Mouse (Mus musculus): ENCODE data around the gene 1700122O11Rik. TPM values are rescaled to one million over a fixed set of nuclear protein-coding genes. Genes with fewer than 3 reads are reported as not detected.

Gene 1700122O11Rik
- polyA plus RNA-seq, 1 experiment: not detected

DNA sequence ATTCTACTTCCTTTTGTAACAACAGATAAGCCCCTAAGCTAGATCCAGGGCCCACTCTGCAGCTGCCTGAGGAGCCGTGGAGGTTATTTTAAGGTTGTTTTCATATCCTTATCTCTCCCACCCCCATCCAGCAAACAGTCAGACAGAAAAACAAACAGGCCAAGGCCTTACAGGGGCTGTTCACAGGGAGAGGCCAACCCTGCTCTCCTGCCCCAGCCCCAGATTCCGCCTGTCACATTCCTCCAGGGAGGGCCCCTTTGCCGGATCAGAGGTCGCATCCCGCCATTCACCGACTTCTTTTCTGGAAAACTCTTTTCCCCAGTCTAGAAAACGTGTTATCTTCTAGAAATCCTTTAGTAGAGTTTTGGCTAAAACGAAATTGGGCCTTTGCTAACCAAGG, 33.0 kb downstream of the 1700122O11Rik start:
- no peaks in the 10 kb centered on the region for H3K4me1 ChIP-seq (ENCODE audit: control insufficient read depth, insufficient read depth, low read length)
- no peak overlapping the region for H3K27ac ChIP-seq (ENCODE audit: insufficient read depth, low read depth, low read length)
- TF ChIP-seq CTCF (IDR thresholded peaks at IDR 0.05; ENCODE audit: low read depth, low read length) (no peak), POLR2A (IDR thresholded peaks at IDR 0.05; ENCODE audit: borderline replicate concordance, low read depth, low read length) (no peak)
- H3K4me3 ChIP-seq (ENCODE audit: insufficient read depth, low read length): no peak overlapping the region

DNA sequence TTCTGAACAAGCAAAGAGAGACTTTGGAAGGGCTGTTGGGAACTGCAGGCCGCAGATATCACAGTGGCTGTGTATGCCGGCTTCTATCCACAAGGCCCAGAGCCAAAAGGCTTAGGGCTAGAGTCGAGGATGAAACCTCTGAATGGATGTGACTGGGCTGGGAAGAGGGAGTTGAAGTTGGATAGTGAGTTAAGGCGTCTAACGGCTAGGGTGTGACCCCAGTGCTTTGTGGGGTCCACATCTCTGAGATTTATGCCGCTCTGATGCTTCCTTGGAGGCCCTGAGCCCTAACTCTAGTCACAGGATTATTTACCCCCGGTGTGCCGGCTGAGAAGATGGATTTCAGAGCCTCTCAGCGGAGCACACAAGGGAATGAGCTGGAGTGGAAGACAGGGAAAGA, 33.5 kb downstream of the 1700122O11Rik start:
- no peak for TF ChIP-seq POLR2A (IDR thresholded peaks at IDR 0.05; ENCODE audit: borderline replicate concordance, low read depth, low read length)
- no peak for TF ChIP-seq CTCF (IDR thresholded peaks at IDR 0.05; ENCODE audit: low read depth, low read length)
- Histone ChIP-seq H3K4me3 (ENCODE audit: insufficient read depth, low read length) (no peak overlapping the region), H3K27ac (ENCODE audit: insufficient read depth, low read depth, low read length) (no peak overlapping the region), H3K4me1 (ENCODE audit: control insufficient read depth, insufficient read depth, low read length) (no peaks in the 10 kb centered on the region)

DNA sequence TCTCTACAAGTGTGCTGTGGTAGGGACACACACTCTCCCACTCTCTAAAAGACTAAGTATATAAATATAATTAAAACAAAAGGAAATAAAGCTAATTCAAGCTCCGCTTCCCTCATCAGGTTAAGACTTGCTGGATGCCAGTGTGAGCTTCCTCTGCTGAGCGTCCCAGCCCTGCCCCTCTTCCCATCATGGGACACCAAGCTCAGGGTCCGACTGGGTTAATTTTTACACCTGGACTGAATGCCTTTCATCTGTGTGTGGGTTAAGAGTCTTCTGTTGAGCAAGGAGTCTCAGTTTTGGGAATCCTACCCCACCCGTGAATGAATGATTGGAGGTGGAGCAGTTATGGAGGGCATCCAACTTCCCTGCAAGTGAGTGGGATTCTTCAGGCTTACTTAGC, 35.6 kb downstream of the 1700122O11Rik start:
- TF ChIP-seq CTCF (IDR thresholded peaks at IDR 0.05; ENCODE audit: low read depth, low read length): no peak
- no peaks in the 10 kb centered on the region for H3K4me1 ChIP-seq (ENCODE audit: control insufficient read depth, insufficient read depth, low read length)
- no peak overlapping the region for H3K4me3 ChIP-seq (ENCODE audit: insufficient read depth, low read length)
- H3K27ac ChIP-seq (ENCODE audit: insufficient read depth, low read depth, low read length): no peak overlapping the region

DNA sequence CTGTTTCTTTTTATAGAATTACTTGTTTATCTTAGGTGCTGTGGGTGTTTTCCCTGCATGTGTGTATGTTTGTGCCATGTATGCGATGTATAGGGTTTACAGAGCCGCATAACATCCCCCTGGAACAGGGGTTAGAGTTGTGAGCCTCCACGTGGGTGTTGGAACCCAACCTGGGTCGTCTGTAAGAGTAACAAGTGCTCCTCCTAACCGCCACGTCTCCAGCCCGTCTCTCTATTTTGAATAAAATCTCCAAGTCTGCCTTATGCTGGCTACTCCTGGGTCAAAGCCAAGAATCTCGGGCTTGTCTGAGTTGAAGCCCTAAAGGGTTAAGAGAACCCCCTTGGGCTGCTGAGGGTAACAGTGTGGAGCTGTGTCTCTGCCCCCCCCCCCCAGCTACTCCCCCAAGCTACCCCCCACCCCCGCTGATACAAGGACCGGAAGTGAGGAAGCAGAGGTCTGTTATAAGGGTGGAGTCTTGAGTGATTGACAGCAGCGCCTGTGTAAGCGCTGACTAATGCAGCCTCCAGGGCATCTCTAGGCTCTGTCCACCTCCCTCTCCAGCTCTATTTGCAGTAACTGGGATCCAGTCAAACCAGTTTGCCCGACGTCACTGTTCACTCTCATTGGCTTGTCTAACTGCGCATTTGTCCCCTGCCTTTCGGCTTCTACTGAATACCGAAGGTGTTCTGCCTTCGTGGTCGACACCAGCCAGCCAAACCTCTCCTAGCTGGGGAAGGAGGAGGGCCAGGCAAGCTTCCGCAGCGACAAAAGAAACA, 36.3 kb downstream of the 1700122O11Rik start:
- H3K4me3 ChIP-seq (ENCODE audit: insufficient read depth, low read length): peak overlapping the region; percentile 46
- TF ChIP-seq POLR2A (IDR thresholded peaks at IDR 0.05; ENCODE audit: borderline replicate concordance, low read depth, low read length) (no peak), CTCF (IDR thresholded peaks at IDR 0.05; ENCODE audit: low read depth, low read length) (no peak)
- no peaks in the 10 kb centered on the region for H3K4me1 ChIP-seq (ENCODE audit: control insufficient read depth, insufficient read depth, low read length)
- H3K27ac ChIP-seq (ENCODE audit: insufficient read depth, low read depth, low read length): no peak overlapping the region

DNA sequence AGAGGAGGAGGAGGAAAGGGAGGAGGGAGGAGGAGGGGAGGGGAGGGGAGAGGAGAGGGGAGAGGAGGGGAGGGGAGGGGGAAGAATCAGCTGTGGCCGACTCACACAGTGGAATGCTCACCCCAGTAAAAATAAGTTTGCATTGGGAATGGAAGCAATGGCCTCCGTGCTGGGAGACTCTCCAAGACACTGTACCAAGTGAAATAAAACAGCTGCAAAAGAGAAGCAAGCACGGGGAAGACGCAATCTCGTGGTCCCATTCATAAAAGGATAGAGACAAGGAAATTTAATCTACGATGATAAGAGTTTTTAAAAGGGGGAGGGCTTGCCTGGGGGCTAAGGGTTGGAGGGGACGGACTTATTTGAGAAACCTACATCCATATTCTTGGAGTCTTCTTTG, 36.9 kb downstream of the 1700122O11Rik start:
- Histone ChIP-seq H3K4me1 (ENCODE audit: control insufficient read depth, insufficient read depth, low read length) (no peaks in the 10 kb centered on the region), H3K4me3 (ENCODE audit: insufficient read depth, low read length) (no peak overlapping the region), H3K27ac (ENCODE audit: insufficient read depth, low read depth, low read length) (no peak overlapping the region)
- TF ChIP-seq CTCF (IDR thresholded peaks at IDR 0.05; ENCODE audit: low read depth, low read length) (no peak), POLR2A (IDR thresholded peaks at IDR 0.05; ENCODE audit: borderline replicate concordance, low read depth, low read length) (no peak)

DNA sequence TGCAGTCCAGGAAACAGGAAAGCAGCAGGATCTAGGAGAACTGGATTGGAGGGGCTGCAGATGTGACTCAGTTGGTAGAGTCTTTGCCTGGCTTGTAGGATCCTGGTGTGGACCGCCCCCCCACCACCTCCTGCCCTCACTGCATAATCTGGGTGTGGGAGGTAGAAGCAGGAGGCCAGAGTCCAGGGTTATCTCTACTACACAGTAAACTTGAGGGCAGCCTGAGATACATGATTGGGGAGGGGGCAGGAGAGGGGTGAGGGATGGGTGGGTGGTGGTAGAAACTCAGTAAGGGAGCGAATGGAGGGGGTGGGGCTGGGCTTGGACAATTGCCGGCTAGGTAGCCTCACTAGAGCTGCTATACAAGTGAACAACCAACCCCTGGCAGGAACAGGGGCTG, 38.3 kb downstream of the 1700122O11Rik start:
- Histone ChIP-seq H3K4me1 (ENCODE audit: control insufficient read depth, insufficient read depth, low read length) (no peaks in the 10 kb centered on the region), H3K4me3 (ENCODE audit: insufficient read depth, low read length) (no peak overlapping the region), H3K27ac (ENCODE audit: insufficient read depth, low read depth, low read length) (no peak overlapping the region)
- no peak for TF ChIP-seq POLR2A (IDR thresholded peaks at IDR 0.05; ENCODE audit: borderline replicate concordance, low read depth, low read length)

DNA sequence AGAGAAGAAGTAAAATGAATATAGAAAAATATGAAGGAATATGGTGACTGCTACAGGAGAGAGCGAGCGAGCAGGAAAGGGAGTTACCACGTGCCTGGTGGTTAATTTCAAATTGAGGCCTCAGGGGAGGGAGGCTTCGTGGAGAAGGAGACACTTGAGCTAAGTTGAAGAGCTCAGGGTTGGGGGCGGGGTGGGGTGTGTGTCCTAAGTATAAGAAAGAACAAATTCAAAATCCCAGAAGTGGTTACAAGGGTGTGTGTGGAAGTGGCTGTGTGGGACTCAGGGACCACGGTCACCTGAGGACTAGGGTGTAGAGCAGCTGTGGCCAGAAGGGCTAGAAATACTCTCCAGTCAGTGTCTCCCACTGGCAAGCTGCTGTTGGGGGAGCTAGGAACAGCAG, 38.7 kb downstream of the 1700122O11Rik start:
- no peak overlapping the region for H3K27ac ChIP-seq (ENCODE audit: insufficient read depth, low read depth, low read length)
- H3K4me1 ChIP-seq (ENCODE audit: control insufficient read depth, insufficient read depth, low read length): no peaks in the 10 kb centered on the region
- no peak overlapping the region for H3K4me3 ChIP-seq (ENCODE audit: insufficient read depth, low read length)
- no peak for TF ChIP-seq POLR2A (IDR thresholded peaks at IDR 0.05; ENCODE audit: borderline replicate concordance, low read depth, low read length)
- TF ChIP-seq CTCF (IDR thresholded peaks at IDR 0.05; ENCODE audit: low read depth, low read length): no peak

DNA sequence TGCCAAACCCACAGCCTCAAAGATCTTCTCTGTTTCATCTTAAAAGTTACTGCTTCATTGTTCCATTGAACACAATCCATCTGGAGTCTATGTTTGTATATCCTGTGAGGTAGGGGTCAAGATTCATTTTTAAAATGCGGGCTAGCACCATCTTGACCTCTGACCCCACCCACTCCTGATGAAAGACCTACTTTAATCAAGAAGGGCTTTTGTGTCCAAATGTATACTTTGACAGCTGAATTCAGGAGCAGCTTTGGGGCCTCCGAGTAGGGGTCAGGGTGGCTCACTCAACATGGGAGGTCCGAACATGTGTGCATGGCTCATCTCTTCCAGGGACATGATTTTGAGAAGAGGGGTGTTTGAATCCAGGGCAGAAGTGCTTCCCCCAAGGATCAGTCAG, 40.3 kb downstream of the 1700122O11Rik start:
- Histone ChIP-seq H3K27ac (ENCODE audit: insufficient read depth, low read depth, low read length) (no peak overlapping the region), H3K4me3 (ENCODE audit: insufficient read depth, low read length) (no peak overlapping the region), H3K4me1 (ENCODE audit: control insufficient read depth, insufficient read depth, low read length) (no peaks in the 10 kb centered on the region)
- TF ChIP-seq POLR2A (IDR thresholded peaks at IDR 0.05; ENCODE audit: borderline replicate concordance, low read depth, low read length) (no peak), CTCF (IDR thresholded peaks at IDR 0.05; ENCODE audit: low read depth, low read length) (no peak)

DNA sequence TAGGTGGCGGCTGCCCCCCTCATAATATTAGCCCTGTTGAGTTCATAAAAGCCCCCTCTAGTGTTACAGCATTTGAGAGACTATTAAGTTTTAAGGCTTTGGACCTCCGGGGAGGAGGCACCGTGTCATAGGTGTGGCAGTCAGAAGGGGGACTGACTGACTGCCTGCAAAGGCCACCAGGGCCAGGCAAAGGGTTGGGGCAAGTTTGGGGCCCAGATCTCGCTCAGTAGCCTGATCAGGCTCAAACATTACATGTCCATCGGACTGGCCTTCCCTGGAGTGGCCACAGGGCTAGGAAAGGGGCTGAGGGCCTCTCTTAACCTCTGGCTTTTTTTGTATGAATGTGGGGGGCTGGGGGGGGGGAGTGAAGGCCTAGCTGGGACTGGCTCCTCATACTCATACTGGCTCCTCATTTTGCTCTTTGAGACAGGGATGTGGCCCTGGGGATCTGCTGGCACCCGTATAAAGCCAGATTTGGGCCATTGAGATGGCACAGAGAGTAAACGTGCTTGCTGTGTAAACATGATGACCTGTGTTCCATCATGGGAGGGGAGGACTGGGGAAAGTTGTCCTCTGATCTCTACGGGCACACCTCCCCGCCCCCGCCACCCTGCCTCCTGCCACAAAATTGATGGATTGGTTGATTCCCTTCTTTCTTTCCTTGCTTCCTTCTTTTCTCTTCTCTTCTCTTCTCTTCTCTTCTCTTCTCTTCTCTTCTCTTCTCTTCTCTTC, 47.5 kb downstream of the 1700122O11Rik start:
- Histone ChIP-seq H3K27ac (ENCODE audit: insufficient read depth, low read depth, low read length) (no peak overlapping the region), H3K4me3 (ENCODE audit: insufficient read depth, low read length) (no peak overlapping the region), H3K4me1 (ENCODE audit: control insufficient read depth, insufficient read depth, low read length) (no peaks in the 10 kb centered on the region)
- TF ChIP-seq POLR2A (IDR thresholded peaks at IDR 0.05; ENCODE audit: borderline replicate concordance, low read depth, low read length): no peak
- TF ChIP-seq CTCF (IDR thresholded peaks at IDR 0.05; ENCODE audit: low read depth, low read length): no peak

DNA sequence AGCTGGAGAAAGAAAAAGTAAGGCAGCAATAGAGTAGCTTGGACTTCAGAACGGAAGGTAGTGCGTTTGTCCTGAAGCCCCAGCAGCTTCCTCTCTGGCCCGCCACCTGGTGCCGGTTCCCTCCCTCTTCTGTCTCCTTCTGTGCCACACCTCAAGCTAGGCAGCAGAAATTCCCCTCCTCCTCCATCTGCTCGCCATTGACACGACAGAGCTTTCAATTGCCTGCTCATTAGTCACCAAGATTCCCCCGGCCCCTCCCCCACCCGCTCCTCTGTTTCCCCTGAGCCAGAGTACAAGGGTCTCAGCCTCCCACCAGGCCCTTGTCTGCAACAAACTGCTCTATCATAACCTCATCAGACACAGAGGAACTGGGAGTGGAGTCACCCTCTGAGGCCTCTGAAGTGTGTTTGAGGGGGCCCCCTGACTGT, 48.1 kb downstream of the 1700122O11Rik start:
- TF ChIP-seq POLR2A (IDR thresholded peaks at IDR 0.05; ENCODE audit: borderline replicate concordance, low read depth, low read length) (no peak), CTCF (IDR thresholded peaks at IDR 0.05; ENCODE audit: low read depth, low read length) (no peak)
- H3K4me1 ChIP-seq (ENCODE audit: control insufficient read depth, insufficient read depth, low read length): no peaks in the 10 kb centered on the region
- H3K27ac ChIP-seq (ENCODE audit: insufficient read depth, low read depth, low read length): no peak overlapping the region
- H3K4me3 ChIP-seq (ENCODE audit: insufficient read depth, low read length): no peak overlapping the region
